8 mouse cellular contexts compared by ENCODE assay signal in genomic region chr16:4879708-4880124, GRCm38 (mm10). TPM values are rescaled to one million over a fixed set of nuclear protein-coding genes. Genes with fewer than 3 reads are reported as not detected.
DNase-seq lines count a peak whose midpoint lies in the region; ATAC-seq lines count a peak whose summit lies in the region.

No protein-coding gene starts in this region.

- DNase-seq in WW6 (ENCODE audit: low read depth, low spot score): peak; percentile 57
- peak; percentile 89 to 92 for DNase-seq in cerebellum, postnatal 36 days
- DNase-seq in frontal cortex, postnatal 36 days (ENCODE audit: low spot score in 2 of 2): peak; percentile 89 to 93
- DNase-seq in left cerebral cortex, adult 18-20 months (ENCODE audit: low spot score in 2 of 2): peak; percentile 89 to 94
- peak; percentile 94 to 96 for DNase-seq in lung, postnatal 4 days
- DNase-seq in retina, postnatal 1 day: peak; percentile 93
- DNase-seq in thymus, postnatal 4 days: peak; percentile 92

- H3K36me3 ChIP-seq in hindbrain, embryonic 15.5 days: no peaks in the 10 kb centered on the region

- H3K9me3 ChIP-seq in hindbrain, embryonic 15.5 days: no peaks in the 10 kb centered on the region

- peak overlapping the region; percentile 81 for H3K4me3 ChIP-seq in hindbrain, embryonic 15.5 days

- peak; percentile 68 for ATAC-seq in hindbrain, embryonic 15.5 days (ENCODE audit: low FRiP score, low read depth)

- H3K4me1 ChIP-seq in hindbrain, embryonic 15.5 days (replicated peaks): peaks cover 49% of the 10 kb centered on the region

- no peaks in the 10 kb centered on the region for H3K27me3 ChIP-seq in hindbrain, embryonic 15.5 days

- H3K9ac ChIP-seq in hindbrain, embryonic 15.5 days: peak overlapping the region; percentile 68

- peak overlapping the region; percentile 65 for H3K4me2 ChIP-seq in hindbrain, embryonic 15.5 days

- under 1% methylated on average over 40 of the region's 40 CpGs for WGBS in hindbrain, embryonic 15.5 days

- H3K27ac ChIP-seq in hindbrain, embryonic 15.5 days (replicated peaks): peak overlapping the region; percentile 98

RNA-seq across cellular contexts. Expression of gene Ubald1, which starts 0.4 kb away (rescaled TPM):
- polyA plus RNA-seq in hindbrain, embryonic 15.5 days (2015; fragmentation: Nextera tagmentation; extraction: Ambion mirVana): 51.1 and 69.2 TPM in 2 replicates
- total RNA-seq in left cerebral cortex, adult 18-20 months (2021): 10 to 100 TPM; 86.5 to 95.6 TPM

RNA-seq across cellular contexts. Expression of gene Mgrn1, which starts 6.3 kb away (rescaled TPM):
- polyA plus RNA-seq in hindbrain, embryonic 15.5 days (2015; fragmentation: Nextera tagmentation; extraction: Ambion mirVana): 118 and 126 TPM in 2 replicates
- 100 to 1,000 TPM; 213 to 223 TPM for total RNA-seq in left cerebral cortex, adult 18-20 months (2021)

RNA-seq across cellular contexts. Expression of gene 4930562C15Rik, which starts 44.5 kb away (rescaled TPM):
- 0.26 and 0.43 TPM in 2 replicates for polyA plus RNA-seq in hindbrain, embryonic 15.5 days (2015; fragmentation: Nextera tagmentation; extraction: Ambion mirVana)
- not detected for total RNA-seq in left cerebral cortex, adult 18-20 months (2021)

RNA-seq across cellular contexts. Expression of gene Nudt16l1, which starts 58.8 kb away (rescaled TPM):
- polyA plus RNA-seq in hindbrain, embryonic 15.5 days (2015; fragmentation: Nextera tagmentation; extraction: Ambion mirVana): 128 and 130 TPM in 2 replicates
- total RNA-seq in left cerebral cortex, adult 18-20 months (2021): 10 to 100 TPM; 65.9 to 71.0 TPM

Comparison
In these comparisons a context has a peak if more than half of its experiments do, and no peak if none do; other contexts are left out.
1. Peak in every context shown above with its lines: DNase-seq, ATAC-seq, H3K4me3 ChIP-seq and H3K27ac ChIP-seq.